Mouse (Mus musculus) splenic B cell, adult 2 months (primary cell): ENCODE results near the gene Golt1a.
A peak's percentile ranks its signal among the peaks of the same experiment; 100 is the strongest.

Experiments used
- DNase-seq: peaks from one replicate; pipeline ENCODE4 v3.0.0-alpha.2; 2011; ENCODE audit warnings: low read depth, low spot score
- H3K27me3 ChIP-seq: 2 replicates; pipeline ENCODE4 v1.6.1; 2012; ENCODE audit warnings: mild to moderate bottlenecking, low read length, moderate library complexity, mixed read lengths; ENCODE audit not compliant: control insufficient read depth, poor library complexity, insufficient read depth, severe bottlenecking
- H3K36me3 ChIP-seq: 2 replicates; pipeline ENCODE4 v1.6.1; 2012; ENCODE audit warnings: mild to moderate bottlenecking, low read length, moderate library complexity, mixed read lengths; ENCODE audit not compliant: control insufficient read depth, poor library complexity, insufficient read depth, severe bottlenecking

Gene Golt1a

GRCm38 (mm10) chr1:133285907-133286306 is 23.7 kb upstream of the Golt1a start:
- Histone ChIP-seq H3K27me3 (no peaks in the 10 kb centered on the region), H3K36me3 (no peaks in the 10 kb centered on the region)
- no peak for DNase-seq

- DNase-seq, result no peak
- Histone ChIP-seq H3K36me3 (no peaks in the 10 kb centered on the region), H3K27me3 (no peaks in the 10 kb centered on the region)
Observed at GRCm38 (mm10) chr1:133287051-133287450, 22.5 kb upstream of the Golt1a start.

GRCm38 (mm10) chr1:133287880-133288279 is 21.7 kb upstream of the Golt1a start:
- DNase-seq, result no peak
- Histone ChIP-seq H3K36me3 (no peaks in the 10 kb centered on the region), H3K27me3 (no peaks in the 10 kb centered on the region)

GRCm38 (mm10) chr1:133291888-133292287 is 17.7 kb upstream of the Golt1a start:
- Histone ChIP-seq H3K27me3 (no peaks in the 10 kb centered on the region), H3K36me3 (no peaks in the 10 kb centered on the region)
- DNase-seq, result no peak

GRCm38 (mm10) chr1:133292608-133293007 is 17.0 kb upstream of the Golt1a start:
- Histone ChIP-seq H3K27me3 (no peaks in the 10 kb centered on the region), H3K36me3 (no peaks in the 10 kb centered on the region)
- DNase-seq, result no peak

GRCm38 (mm10) chr1:133296376-133296775 is 13.2 kb upstream of the Golt1a start:
- no peaks in the 10 kb centered on the region for H3K36me3 ChIP-seq
- H3K27me3 ChIP-seq, result no peaks in the 10 kb centered on the region
- no peak for DNase-seq

GRCm38 (mm10) chr1:133298816-133299215 is 10.8 kb upstream of the Golt1a start:
- Histone ChIP-seq H3K36me3 (no peaks in the 10 kb centered on the region), H3K27me3 (no peaks in the 10 kb centered on the region)
- no peak for DNase-seq

- DNase-seq, result no peak
- H3K27me3 ChIP-seq, result no peaks in the 10 kb centered on the region
- no peaks in the 10 kb centered on the region for H3K36me3 ChIP-seq
Observed at GRCm38 (mm10) chr1:133302540-133302939, 7.1 kb upstream of the Golt1a start.

GRCm38 (mm10) chr1:133306842-133307241 is 2.8 kb upstream of the Golt1a start:
- Histone ChIP-seq H3K27me3 (no peaks in the 10 kb centered on the region), H3K36me3 (no peaks in the 10 kb centered on the region)
- peak; percentile 66 for DNase-seq

- DNase-seq, result peak; percentile 71
- H3K27me3 ChIP-seq, result no peaks in the 10 kb centered on the region
- H3K36me3 ChIP-seq, result no peaks in the 10 kb centered on the region
Observed at GRCm38 (mm10) chr1:133307318-133307717, 2.3 kb upstream of the Golt1a start.

- Histone ChIP-seq H3K36me3 (no peaks in the 10 kb centered on the region), H3K27me3 (no peaks in the 10 kb centered on the region)
- DNase-seq, result peak; percentile 17
Observed at GRCm38 (mm10) chr1:133311240-133311639, 1.6 kb downstream of the Golt1a start.

- DNase-seq, result no peak
- no peaks in the 10 kb centered on the region for H3K27me3 ChIP-seq
- H3K36me3 ChIP-seq, result no peaks in the 10 kb centered on the region
Observed at GRCm38 (mm10) chr1:133311946-133312345, 2.3 kb downstream of the Golt1a start.

GRCm38 (mm10) chr1:133314364-133314763 is 4.8 kb downstream of the Golt1a start:
- Histone ChIP-seq H3K27me3 (no peaks in the 10 kb centered on the region), H3K36me3 (no peaks in the 10 kb centered on the region)
- peak; percentile 76 for DNase-seq

- no peak for DNase-seq
- no peaks in the 10 kb centered on the region for H3K36me3 ChIP-seq
- H3K27me3 ChIP-seq, result no peaks in the 10 kb centered on the region
Observed at GRCm38 (mm10) chr1:133315775-133316174, 6.2 kb downstream of the Golt1a start.

GRCm38 (mm10) chr1:133316577-133316976 is 7.0 kb downstream of the Golt1a start:
- DNase-seq, result peak; percentile 17
- no peaks in the 10 kb centered on the region for H3K36me3 ChIP-seq
- H3K27me3 ChIP-seq, result no peaks in the 10 kb centered on the region

- Histone ChIP-seq H3K27me3 (no peaks in the 10 kb centered on the region), H3K36me3 (no peaks in the 10 kb centered on the region)
- DNase-seq, result peak; percentile 18
Observed at GRCm38 (mm10) chr1:133317149-133317548, 7.5 kb downstream of the Golt1a start.
